Mouse (Mus musculus) testis, adult 2 months (tissue): ENCODE data around the gene Crat. TPM values are rescaled to one million over a fixed set of nuclear protein-coding genes. Genes with fewer than 3 reads are reported as not detected.
A peak's percentile ranks its signal among the peaks of the same experiment; 100 is the strongest.

Experiments used
- H3K27ac ChIP-seq: fragments of 200-500 bp; 2 replicates; pipeline ENCODE4 v1.5.1; 2012; ENCODE audit warnings: low read depth, low read length; ENCODE audit not compliant: control insufficient read depth, insufficient read depth
- H3K27me3 ChIP-seq: fragments of 200-500 bp; 2 replicates; pipeline ENCODE4 v1.6.1; 2012; ENCODE audit warnings: mild to moderate bottlenecking, low read length, moderate library complexity; ENCODE audit not compliant: control insufficient read depth, insufficient read depth
- H3K36me3 ChIP-seq: fragments of 200-500 bp; 2 replicates; pipeline ENCODE4 v1.6.1; 2012; ENCODE audit warnings: mild to moderate bottlenecking, low read length; ENCODE audit not compliant: control insufficient read depth, insufficient read depth
- H3K4me1 ChIP-seq: fragments of 200-500 bp; 2 replicates; pipeline ENCODE4 v1.6.1; 2012; ENCODE audit warnings: low read length; ENCODE audit not compliant: control insufficient read depth, insufficient read depth
- H3K4me3 ChIP-seq: fragments of 200-500 bp; 2 replicates; pipeline ENCODE4 v1.5.1; 2012; ENCODE audit warnings: low read depth, mild to moderate bottlenecking, low read length, moderate library complexity, mixed read lengths; ENCODE audit not compliant: control insufficient read depth
- CTCF ChIP-seq: fragments of 200-500 bp; IDR thresholded peaks from 2 replicates; pipeline ENCODE4 v1.5.1; 2012; ENCODE audit warnings: low read depth, mild to moderate bottlenecking, inconsistent platforms, low read length, moderate library complexity; ENCODE audit not compliant: control insufficient read depth, insufficient read depth, insufficient replicate concordance
- POLR2A ChIP-seq: fragments of 200-500 bp; IDR thresholded peaks from 2 replicates; pipeline ENCODE4 v1.6.1; 2012; ENCODE audit warnings: low read depth, mild to moderate bottlenecking, inconsistent platforms, low read length, moderate library complexity; ENCODE audit not compliant: control insufficient read depth
- polyA plus RNA-seq: library from polyadenylated mRNA; depleted of rRNA; stranded (reverse); fragments of >200 nt; gene quantifications from 2 replicates; pipeline ENCODE4 v1.2.3, GENCODE M21; 2012

Gene Crat
- polyA plus RNA-seq, 1 experiment = 591 TPM

DNA sequence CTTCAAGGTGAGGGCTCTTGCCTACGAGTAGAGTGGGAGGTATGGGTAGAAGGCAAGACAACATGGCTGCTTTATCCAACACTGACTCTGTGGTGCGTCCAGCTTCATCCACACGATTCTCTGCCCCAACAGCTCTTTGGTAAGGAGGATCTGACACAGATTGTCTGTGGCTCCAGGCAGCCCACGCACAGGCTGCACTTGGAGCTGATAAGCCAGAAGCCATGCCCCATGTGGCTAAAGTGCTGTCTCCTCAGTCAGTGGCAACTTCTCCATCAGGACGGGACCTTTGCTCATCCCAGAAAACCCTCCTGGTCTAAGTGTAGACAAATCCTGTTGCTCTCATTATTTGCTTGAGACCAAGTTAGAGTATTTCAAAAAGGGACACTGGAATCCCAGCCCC lies 39.0 kb upstream of the Crat start:
- H3K27me3 ChIP-seq = no peaks in the 10 kb centered on the region
- H3K4me3 ChIP-seq = no peak overlapping the region
- H3K27ac ChIP-seq = peak overlapping the region; percentile 52; the same call in 1 of the 2 replicates
- no peaks in the 10 kb centered on the region for H3K36me3 ChIP-seq
- TF ChIP-seq POLR2A = 0 out of 2 replicates have a peak, but pooled peaks have one; percentile 25
- no peak for TF ChIP-seq CTCF
- H3K4me1 ChIP-seq = no peaks in the 10 kb centered on the region

GRCm38 (mm10) chr2:30453570-30453969 lies 38.0 kb upstream of the Crat start:
- H3K36me3 ChIP-seq = no peaks in the 10 kb centered on the region; the same call in 1 of the 2 replicates
- TF ChIP-seq CTCF (no peak), POLR2A (no peak)
- no peak overlapping the region for H3K27ac ChIP-seq
- H3K4me1 ChIP-seq = no peaks in the 10 kb centered on the region
- H3K4me3 ChIP-seq = no peak overlapping the region
- H3K27me3 ChIP-seq = no peaks in the 10 kb centered on the region

DNA sequence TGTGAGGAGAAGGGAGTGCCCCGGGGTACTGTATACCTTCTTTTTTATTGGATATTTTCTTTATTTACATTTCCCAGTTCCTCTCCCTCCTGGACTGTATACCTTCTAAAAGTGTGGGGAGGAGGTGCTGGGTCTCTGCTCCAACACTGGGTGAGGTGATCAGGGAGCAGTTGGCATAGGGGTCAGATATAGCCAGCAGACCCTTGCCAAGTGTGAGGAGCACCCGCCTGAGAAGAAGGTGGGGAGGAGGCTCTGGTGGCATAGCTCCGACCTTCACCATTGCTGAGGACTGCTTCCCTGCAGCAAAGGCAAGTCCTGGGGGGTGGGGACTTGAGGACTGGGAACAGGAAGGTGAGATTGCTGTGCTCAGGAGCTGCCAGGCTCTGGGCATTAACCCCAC lies 35.9 kb upstream of the Crat start:
- H3K27ac ChIP-seq = no peak overlapping the region
- H3K4me1 ChIP-seq = no peaks in the 10 kb centered on the region; the same call in 1 of the 2 replicates
- TF ChIP-seq CTCF = no peak
- TF ChIP-seq POLR2A = no peak
- H3K4me3 ChIP-seq = no peak overlapping the region
- no peaks in the 10 kb centered on the region for H3K27me3 ChIP-seq
- no peaks in the 10 kb centered on the region; the same call in 1 of the 2 replicates for H3K36me3 ChIP-seq

- H3K4me1 ChIP-seq = peaks cover 7% of the 10 kb centered on the region
- no peaks in the 10 kb centered on the region for H3K27me3 ChIP-seq
- TF ChIP-seq POLR2A (no peak), CTCF (no peak; the same call in 1 of the 2 replicates)
- no peak overlapping the region for H3K27ac ChIP-seq
- H3K4me3 ChIP-seq = no peak overlapping the region
- peaks cover 1% of the 10 kb centered on the region for H3K36me3 ChIP-seq
Observed at GRCm38 (mm10) chr2:30450530-30450929, 34.9 kb upstream of the Crat start.

DNA sequence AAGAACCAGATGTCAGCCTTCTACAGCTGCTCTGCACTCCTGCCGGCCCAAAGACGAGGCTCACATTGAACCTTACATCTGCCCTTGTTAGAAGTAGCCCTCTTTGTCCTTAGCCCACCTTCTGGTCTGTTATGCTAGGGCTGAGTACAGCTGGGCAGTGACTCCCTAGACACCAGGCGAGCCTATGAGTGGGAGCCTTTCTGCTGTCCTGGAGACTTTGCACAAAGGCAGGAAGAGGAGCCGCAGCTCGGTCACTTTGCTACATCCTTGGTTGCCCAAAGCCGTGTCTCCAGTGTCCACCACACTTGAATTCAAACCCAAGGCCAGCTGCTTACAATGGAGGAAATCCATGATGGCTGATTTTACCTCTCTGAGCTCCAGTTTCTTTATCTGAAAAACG lies 32.8 kb upstream of the Crat start:
- Histone ChIP-seq H3K4me3 (no peak overlapping the region), H3K36me3 (peaks cover 3% of the 10 kb centered on the region), H3K27me3 (no peaks in the 10 kb centered on the region), H3K4me1 (peaks cover 9% of the 10 kb centered on the region), H3K27ac (no peak overlapping the region)
- no peak for TF ChIP-seq CTCF
- no peak for TF ChIP-seq POLR2A

DNA sequence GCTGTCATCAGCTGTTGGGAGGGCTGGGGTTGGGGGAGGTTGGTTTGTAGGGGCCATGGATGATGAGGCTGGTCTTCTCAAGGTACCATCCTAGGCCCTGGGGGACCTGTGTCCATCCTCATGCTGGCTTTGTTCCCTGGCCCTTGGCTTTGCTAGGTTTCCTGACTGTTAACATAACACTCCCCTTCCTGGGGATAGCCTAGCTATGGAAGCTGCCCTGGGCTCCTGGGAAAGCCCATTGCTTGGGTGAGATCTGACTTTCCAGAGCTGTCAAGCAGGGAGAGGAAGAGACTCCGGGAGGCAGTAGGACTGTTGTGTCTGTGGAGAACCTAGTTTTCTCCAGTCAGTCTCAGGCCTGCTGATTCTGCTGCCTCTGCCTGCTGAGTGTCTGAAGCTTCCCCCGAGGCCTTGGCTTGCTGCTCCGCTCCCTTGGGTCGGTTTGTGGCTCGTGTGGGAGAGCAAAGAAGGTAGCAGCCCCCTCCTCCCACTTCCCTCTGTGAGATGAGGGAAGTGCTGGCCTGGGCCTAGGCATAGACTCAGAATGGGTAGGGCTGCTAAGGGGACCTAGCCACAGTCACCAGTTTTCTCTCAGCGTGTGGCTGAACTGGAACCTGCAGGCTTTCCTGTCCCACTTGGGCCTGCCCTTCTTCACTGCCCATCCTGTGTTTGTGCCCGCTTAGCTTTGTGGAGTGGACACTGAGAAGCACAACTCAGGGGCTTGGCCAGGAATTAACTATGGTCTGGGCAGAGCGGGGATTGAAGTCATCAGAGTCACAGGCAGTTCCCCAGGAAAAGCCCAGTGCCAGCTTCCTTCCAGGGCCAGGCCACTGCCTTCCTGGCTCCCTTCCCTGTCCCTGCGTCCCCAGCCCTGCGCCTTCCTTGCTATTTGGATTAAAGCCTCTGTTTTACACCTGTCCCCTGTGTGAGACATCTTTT lies 31.5 kb upstream of the Crat start:
- H3K36me3 ChIP-seq = peaks cover 4% of the 10 kb centered on the region
- H3K4me3 ChIP-seq = no peak overlapping the region
- H3K27me3 ChIP-seq = no peaks in the 10 kb centered on the region
- H3K27ac ChIP-seq = peak overlapping the region; percentile 32; the same call in 1 of the 2 replicates
- peaks cover 14% of the 10 kb centered on the region for H3K4me1 ChIP-seq
- no peak for TF ChIP-seq POLR2A
- no peak for TF ChIP-seq CTCF

DNA sequence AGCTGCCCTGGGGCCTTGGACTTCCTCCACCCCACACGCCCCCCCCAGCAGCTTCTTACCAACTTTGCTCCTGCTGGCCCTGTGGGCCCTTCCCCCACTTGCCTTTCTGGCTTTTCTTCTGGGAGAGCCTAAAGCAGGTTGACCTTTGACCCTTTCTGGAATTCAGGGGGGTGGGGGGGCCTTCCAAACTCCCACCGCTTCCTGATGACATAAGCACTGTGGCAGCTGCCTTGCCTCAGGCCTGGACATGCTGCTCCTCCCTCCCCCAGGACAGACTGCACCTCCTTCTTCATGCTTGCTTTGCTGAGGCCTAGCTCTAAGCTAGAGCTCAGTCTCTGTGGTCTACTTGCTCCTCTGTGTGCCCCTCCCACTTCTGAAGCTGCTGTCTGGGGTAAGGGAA lies 29.7 kb upstream of the Crat start:
- H3K4me1 ChIP-seq = peaks cover 14% of the 10 kb centered on the region
- H3K27ac ChIP-seq = peak overlapping the region; percentile 19; the same call in 1 of the 2 replicates
- peaks cover 6% of the 10 kb centered on the region for H3K36me3 ChIP-seq
- TF ChIP-seq POLR2A (0 out of 2 replicates have a peak, but pooled peaks have one; percentile 14), CTCF (no peak)
- H3K27me3 ChIP-seq = no peaks in the 10 kb centered on the region
- H3K4me3 ChIP-seq = no peak overlapping the region
